Mouse (Mus musculus) retina, postnatal 1 day (tissue): Measurements from ENCODE around the gene Kcnq1.
A peak's percentile ranks its signal among the peaks of the same experiment; 100 is the strongest.

Source experiments
- DNase-seq: peaks from one replicate; pipeline ENCODE4 v3.0.0-alpha.2; 2012

The Kcnq1 gene

GRCm38 (mm10) chr7:143437231-143437893, 331.2 kb downstream of the Kcnq1 start:
- DNase-seq: no peak

GRCm38 (mm10) chr7:143437894-143438581, 331.9 kb downstream of the Kcnq1 start:
- peak; percentile 87 for DNase-seq

- DNase-seq: no peak
Observed at GRCm38 (mm10) chr7:143438965-143439364, 332.8 kb downstream of the Kcnq1 start.

- DNase-seq: no peak
Observed at GRCm38 (mm10) chr7:143444580-143444954, 338.4 kb downstream of the Kcnq1 start.

- DNase-seq: peak; percentile 78
Observed at GRCm38 (mm10) chr7:143444955-143445648, 338.9 kb downstream of the Kcnq1 start.

- DNase-seq: peak; percentile 64
Observed at GRCm38 (mm10) chr7:143445651-143446460, 339.7 kb downstream of the Kcnq1 start.

GRCm38 (mm10) chr7:143447130-143447529, 341.0 kb downstream of the Kcnq1 start:
- no peak for DNase-seq

- DNase-seq: no peak
Observed at GRCm38 (mm10) chr7:143458963-143459331, 352.8 kb downstream of the Kcnq1 start.

- peak; percentile 40 for DNase-seq
Observed at GRCm38 (mm10) chr7:143459332-143460211, 353.4 kb downstream of the Kcnq1 start.

- no peak for DNase-seq
Observed at GRCm38 (mm10) chr7:143460217-143460834, 354.2 kb downstream of the Kcnq1 start.

GRCm38 (mm10) chr7:143460874-143461273, 354.7 kb downstream of the Kcnq1 start, which contains the start of gene Cdkn1c:
Gene Cdkn1c (minus strand): TSS chr7:143461050.
- DNase-seq: peak; percentile 94

GRCm38 (mm10) chr7:143461294-143461870, 355.2 kb downstream of the Kcnq1 start:
- no peak for DNase-seq

GRCm38 (mm10) chr7:143461920-143462319, 355.8 kb downstream of the Kcnq1 start:
- DNase-seq: no peak

- no peak for DNase-seq
Observed at GRCm38 (mm10) chr7:143462516-143462915, 356.4 kb downstream of the Kcnq1 start.

- peak; percentile 87 for DNase-seq
Observed at GRCm38 (mm10) chr7:143463865-143464415, 357.8 kb downstream of the Kcnq1 start.

- DNase-seq: peak; percentile 72
Observed at GRCm38 (mm10) chr7:143464811-143465560, 358.8 kb downstream of the Kcnq1 start.

- DNase-seq: peak; percentile 83
Observed at GRCm38 (mm10) chr7:143466099-143466677, 360.0 kb downstream of the Kcnq1 start.

- DNase-seq: peak; percentile 77
Observed at GRCm38 (mm10) chr7:143467714-143468113, 361.6 kb downstream of the Kcnq1 start.

- DNase-seq: peak; percentile 83
Observed at GRCm38 (mm10) chr7:143469946-143470345, 363.8 kb downstream of the Kcnq1 start.
